ENCODE assay signal across 9 mouse cellular contexts in the genomic region with DNA sequence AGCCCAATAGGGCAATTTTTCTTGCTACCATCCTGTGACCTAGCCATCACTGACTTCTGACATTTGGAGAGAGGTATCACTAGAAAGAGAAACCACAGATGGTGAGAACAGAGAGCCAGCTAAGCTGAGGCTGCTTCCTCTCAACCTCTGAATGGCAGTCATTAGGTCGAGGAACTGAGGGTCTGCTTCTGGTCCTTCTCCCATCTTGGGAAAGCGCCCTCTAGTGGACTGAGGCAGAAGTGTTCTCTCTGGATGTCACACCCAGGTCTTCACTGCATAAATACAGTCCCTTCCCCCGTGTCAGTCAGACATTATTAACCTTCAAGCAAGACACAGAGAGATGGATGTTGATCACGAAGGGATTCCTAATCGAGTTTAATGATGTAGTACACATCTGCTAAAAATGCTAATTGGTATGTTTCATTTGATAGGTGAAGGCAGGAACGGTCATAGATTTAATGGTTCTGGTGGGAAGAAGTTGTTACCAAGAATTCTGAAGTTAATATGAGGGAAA.
DNase-seq lines count a peak whose midpoint lies in the region; ATAC-seq and TF ChIP-seq lines count a peak whose summit lies in the region.
"Had no signal": no experiment of that assay in that cellular context is flagged by ENCODE, and none has a peak within 500 bp of the region (broad histone marks: within the 10 kb centered on the region; RNA-seq: fewer than 3 reads in every experiment).

No protein-coding gene starts in this region.

- no peak overlapping the region for H3K4me3 ChIP-seq in kidney, adult 2 months (ENCODE audit: insufficient read depth, low read depth, low read length)
- no peak overlapping the region for H3K4me3 ChIP-seq in kidney, embryonic 16.5 days (ENCODE audit: low read length)
- H3K4me3 ChIP-seq in E14TG2a.4 (replicated peaks; ENCODE audit: low read length) = no peak overlapping the region

- H3K9me3 ChIP-seq in kidney, embryonic 16.5 days (ENCODE audit: low read length) = no peaks in the 10 kb centered on the region
- no peaks in the 10 kb centered on the region for H3K9me3 ChIP-seq in E14TG2a.4 (ENCODE audit: low read length)

- peak; percentile 40 for DNase-seq in kidney, adult 2 months
- DNase-seq in adipocyte (ENCODE audit: low spot score) = peak; percentile 26
- DNase-seq in induced T-regulatory cell, adult 2 months (ENCODE audit: low read depth) = peak; percentile 65
- DNase-seq in retina, postnatal 7 days (ENCODE audit: low read depth, low spot score) = peak; percentile 16
- no peak for DNase-seq in left cerebral cortex, adult 8-10 months (ENCODE audit: low spot score in 2 of 2)
- DNase-seq in ovary, postnatal 10 days (ENCODE audit: low spot score) = no peak

- TF ChIP-seq CTCF in kidney, adult 2 months (conservative IDR thresholded peaks at IDR 0.05; ENCODE audit: insufficient read depth, insufficient read length, low read depth, low read length) = peak; percentile 64
- peak; percentile 90 for TF ChIP-seq CTCF in E14TG2a.4 (conservative IDR thresholded peaks at IDR 0.05; ENCODE audit: low read length)

- H3K36me3 ChIP-seq in kidney, adult 2 months (ENCODE audit: control insufficient read depth, insufficient read depth, low read length) = no peaks in the 10 kb centered on the region
- H3K36me3 ChIP-seq in kidney, embryonic 16.5 days (ENCODE audit: insufficient read depth, low read length) = no peaks in the 10 kb centered on the region
- H3K36me3 ChIP-seq in E14TG2a.4 (ENCODE audit: insufficient read depth, low read length) = no peaks in the 10 kb centered on the region

- no peak overlapping the region for H3K9ac ChIP-seq in kidney, embryonic 16.5 days (replicated peaks; ENCODE audit: low read length)

- ATAC-seq in kidney, embryonic 16.5 days (ENCODE audit: low FRiP score, low TSS enrichment) = no peak

- H3K27ac ChIP-seq in kidney, adult 2 months (ENCODE audit: insufficient read depth, low read depth, low read length) = no peak overlapping the region
- no peak overlapping the region for H3K27ac ChIP-seq in kidney, embryonic 16.5 days (ENCODE audit: low read length)
- H3K27ac ChIP-seq: macrophage had no signal

- H3K4me2 ChIP-seq in kidney, embryonic 16.5 days (replicated peaks; ENCODE audit: low read depth, low read length) = no peak overlapping the region

- TF ChIP-seq POLR2A in kidney, adult 2 months (IDR thresholded peaks at IDR 0.05; ENCODE audit: low read depth, low read length) = no peak

- no peaks in the 10 kb centered on the region for H3K27me3 ChIP-seq in kidney, adult 2 months (replicated peaks; ENCODE audit: control insufficient read depth, insufficient read depth, low read length)
- H3K27me3 ChIP-seq in kidney, embryonic 16.5 days (ENCODE audit: insufficient read depth, low read length) = no peaks in the 10 kb centered on the region
- H3K27me3 ChIP-seq in E14TG2a.4 (ENCODE audit: insufficient read depth, low read length) = 0 out of 2 replicates have a peak, but pooled peaks cover 2% of the 10 kb centered on the region

- 42% methylated on average over 6 of the region's 6 CpGs for WGBS in kidney, adult 2 months
- WGBS in kidney, embryonic 16.5 days = 33% methylated on average over 6 of the region's 6 CpGs

- no peaks in the 10 kb centered on the region for H3K4me1 ChIP-seq in kidney, adult 2 months (ENCODE audit: control insufficient read depth, insufficient read depth, low read length)
- peaks cover 13% of the 10 kb centered on the region; the same call in 1 of the 2 replicates for H3K4me1 ChIP-seq in kidney, embryonic 16.5 days (ENCODE audit: insufficient read depth, low read length)
- peaks cover 8% of the 10 kb centered on the region; the same call in 1 of the 2 replicates for H3K4me1 ChIP-seq in E14TG2a.4 (replicated peaks; ENCODE audit: low read depth, low read length)

Comparison
In these comparisons a context has a peak if more than half of its experiments do, and no peak if none do; other contexts are left out.
1. DNase-seq: peak in kidney, adult 2 months (single experiment), adipocyte (single experiment), induced T-regulatory cell, adult 2 months (single experiment) and retina, postnatal 7 days (single experiment); none in left cerebral cortex, adult 8-10 months (0 of 2) and ovary, postnatal 10 days (single experiment).